Mouse (Mus musculus): ENCODE results near the gene Cep83.

The Cep83 gene

GRCm38 (mm10) chr10:94779319-94779718 lies 90.9 kb downstream of the Cep83 start:
- no peak for DNase-seq (ENCODE audit: low spot score)

DNA sequence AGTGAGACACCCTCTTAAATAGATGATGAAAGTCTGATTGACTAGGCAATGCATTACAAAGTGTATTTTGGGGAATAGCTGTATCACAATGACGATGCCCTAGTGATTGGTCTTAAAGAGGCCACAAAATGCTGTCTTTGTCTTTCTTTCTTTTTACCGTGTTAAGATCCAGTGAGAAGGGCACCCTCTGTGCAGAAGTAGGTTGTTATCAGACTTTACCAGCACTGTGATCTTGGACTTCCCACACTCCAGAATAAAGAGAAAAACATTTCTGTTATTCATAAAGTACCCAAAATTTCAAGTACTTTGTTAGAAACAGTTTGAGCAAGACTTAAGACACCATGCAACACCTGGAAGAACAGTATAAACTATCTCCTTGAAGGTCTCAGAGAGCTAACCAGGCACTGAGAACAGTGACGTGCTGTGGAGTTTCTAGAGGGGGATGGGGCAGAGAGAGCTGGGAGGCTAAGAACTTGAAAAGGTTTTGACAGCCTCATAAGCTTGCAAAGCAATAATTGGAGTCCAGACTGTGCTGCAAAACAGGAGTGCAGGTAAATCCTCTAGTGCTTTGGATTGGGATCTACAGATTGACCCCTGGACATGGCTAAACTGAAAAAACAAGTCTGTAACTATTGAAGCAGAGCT lies 92.3 kb downstream of the Cep83 start:
- DNase-seq (ENCODE audit: low spot score) = no peak

- no peak for DNase-seq (ENCODE audit: low spot score)
These were observed 100.8 kb downstream of the Cep83 start for GRCm38 (mm10) chr10:94789205-94789604.

- DNase-seq (ENCODE audit: low spot score) = no peak
These were observed 105.5 kb downstream of the Cep83 start for GRCm38 (mm10) chr10:94793914-94794313.

DNA sequence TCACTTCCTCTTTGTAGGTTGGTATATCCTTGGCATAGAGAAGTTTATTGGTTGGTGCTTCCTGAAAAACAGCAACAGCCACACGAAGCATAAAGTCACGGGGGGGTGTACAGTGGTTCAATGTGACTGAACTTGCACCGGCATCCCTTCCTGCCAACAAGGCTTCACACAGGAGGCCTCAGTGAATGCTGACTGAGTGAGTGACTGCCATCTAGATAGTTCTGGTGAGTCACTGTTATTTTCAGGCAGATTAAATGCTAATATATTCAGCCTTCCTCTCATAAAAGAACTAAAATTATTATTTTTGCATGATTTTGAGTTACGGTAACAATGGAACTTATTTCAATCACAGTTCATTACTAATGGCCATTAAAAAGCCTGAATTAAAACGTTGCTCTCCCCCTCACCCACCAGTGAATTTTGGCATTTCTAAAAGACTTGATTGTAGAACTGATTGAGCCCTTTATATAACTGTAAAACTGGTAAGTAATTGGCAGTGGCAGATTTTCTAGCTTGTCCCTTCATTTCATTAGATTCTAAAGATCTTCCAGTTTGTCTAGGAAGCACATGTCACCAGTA lies 106.3 kb downstream of the Cep83 start:
- DNase-seq (ENCODE audit: low spot score) = no peak

- DNase-seq (ENCODE audit: low spot score) = no peak
These were observed 109.7 kb downstream of the Cep83 start for GRCm38 (mm10) chr10:94798128-94798527.

GRCm38 (mm10) chr10:94799485-94800239 lies 111.2 kb downstream of the Cep83 start:
- DNase-seq (ENCODE audit: low spot score) = no peak

DNA sequence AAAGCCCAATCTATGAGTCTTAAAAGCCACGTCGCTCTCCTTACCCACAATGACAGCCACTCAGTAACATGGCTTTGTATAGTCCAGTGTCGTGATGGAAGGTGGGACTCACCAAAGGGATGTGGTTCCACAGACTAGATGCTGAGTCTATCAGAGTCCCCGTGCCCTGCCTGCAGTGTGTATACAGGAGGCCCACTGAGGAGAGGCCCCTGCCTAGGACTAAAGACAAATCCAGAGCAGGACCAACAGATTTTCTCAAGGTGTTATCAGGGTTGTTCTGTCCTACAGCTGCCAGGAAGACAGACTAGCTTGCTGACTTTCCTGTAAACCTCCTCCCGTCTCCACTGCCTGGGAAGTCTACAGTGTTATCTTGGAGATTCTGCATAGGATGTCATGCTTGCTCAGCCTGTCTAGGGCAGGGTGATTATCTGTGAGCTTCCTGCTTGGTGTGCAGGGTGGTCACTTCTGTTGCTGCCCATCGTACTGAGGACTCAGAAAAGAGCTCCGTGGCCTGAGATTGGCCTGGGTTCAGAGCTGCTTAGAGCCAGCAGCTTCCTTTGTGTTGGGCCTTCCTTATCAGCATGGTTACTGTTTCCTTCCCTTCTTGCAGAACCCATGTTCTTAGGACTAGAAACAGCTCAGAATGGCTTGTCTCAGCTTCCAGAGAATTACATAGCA lies 112.4 kb downstream of the Cep83 start:
- no peak for DNase-seq (ENCODE audit: low spot score)

DNA sequence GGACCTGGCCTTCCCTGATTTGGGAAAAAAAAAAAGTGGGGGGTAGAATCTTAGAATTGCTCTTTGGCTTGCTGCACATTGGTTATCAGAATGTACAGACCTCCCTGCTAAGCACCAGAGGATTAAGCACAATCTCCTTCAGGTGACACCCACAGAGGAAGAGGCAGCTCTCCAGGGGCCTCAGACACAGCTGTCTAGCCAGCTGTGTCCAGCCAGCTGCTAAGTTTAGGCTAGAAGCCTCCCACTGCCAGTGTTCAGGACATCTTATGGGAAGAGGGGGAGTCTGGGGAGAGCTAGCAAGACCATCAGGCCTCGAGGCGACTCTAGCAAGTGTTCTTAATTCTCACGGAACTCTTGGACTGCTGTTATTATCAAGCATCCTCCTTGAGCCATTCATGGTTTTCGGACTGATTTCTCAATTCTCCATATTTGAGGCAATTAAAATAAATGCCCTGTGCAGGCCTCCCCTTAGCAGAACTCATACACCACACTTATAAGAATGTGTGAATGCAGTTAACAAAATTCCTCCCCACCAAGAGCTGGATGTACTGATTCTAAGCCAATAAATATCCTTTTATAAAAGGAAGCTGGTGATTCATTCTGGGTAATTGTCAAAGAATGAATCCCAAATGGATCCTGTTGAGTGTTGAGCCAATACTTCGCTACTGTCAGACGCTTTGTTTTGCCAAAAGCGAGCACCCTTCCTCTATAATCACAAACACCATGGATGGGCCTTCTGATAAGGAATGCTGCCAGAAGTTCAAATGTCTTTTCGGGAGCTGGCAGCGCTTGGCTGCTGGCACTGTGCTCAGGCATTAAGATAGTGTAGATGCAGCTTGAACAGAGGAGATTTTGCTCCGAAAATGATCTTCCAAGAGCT lies 115.8 kb downstream of the Cep83 start:
- no peak for DNase-seq (ENCODE audit: low spot score)

DNA sequence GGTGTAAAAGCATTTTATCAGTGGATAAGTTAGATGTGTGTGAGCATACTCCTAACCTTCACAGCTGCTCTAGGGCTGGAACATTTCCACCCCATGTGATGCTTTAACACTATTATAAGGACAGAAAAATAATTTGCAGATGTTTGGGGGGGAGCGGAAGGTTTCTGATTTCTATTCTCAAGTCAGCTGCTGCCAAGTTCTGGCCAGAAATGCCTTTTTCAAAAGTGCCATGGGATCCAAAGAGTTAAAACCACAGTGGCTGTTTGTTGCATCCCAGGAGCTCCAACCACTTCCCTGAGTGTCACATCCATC lies 116.4 kb downstream of the Cep83 start:
- no peak for DNase-seq (ENCODE audit: low spot score)

DNA sequence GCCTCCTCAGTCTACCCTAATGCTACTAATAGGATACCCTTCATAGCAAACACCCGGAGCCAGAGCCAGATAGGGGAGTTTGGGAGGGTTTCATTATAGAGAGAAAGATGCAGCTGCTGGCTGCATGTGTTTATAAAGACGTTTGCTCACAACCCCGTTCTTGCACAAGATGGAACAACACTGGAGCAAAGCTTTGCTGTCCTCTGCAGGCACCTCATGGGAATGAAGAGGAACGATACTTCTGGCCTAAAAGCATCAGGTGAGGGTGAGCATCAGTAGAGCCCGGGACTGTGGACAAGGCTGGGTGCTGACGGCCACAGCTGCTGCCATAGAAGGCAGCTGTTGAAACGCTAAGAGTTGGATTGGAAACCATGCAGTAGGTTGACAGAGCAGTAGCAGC lies 118.9 kb downstream of the Cep83 start:
- no peak for DNase-seq (ENCODE audit: low spot score)

- no peak for DNase-seq (ENCODE audit: low spot score)
These were observed 119.8 kb downstream of the Cep83 start for GRCm38 (mm10) chr10:94808275-94808674.

- no peak for DNase-seq (ENCODE audit: low spot score)
These were observed 121.6 kb downstream of the Cep83 start for GRCm38 (mm10) chr10:94809946-94810472.

DNA sequence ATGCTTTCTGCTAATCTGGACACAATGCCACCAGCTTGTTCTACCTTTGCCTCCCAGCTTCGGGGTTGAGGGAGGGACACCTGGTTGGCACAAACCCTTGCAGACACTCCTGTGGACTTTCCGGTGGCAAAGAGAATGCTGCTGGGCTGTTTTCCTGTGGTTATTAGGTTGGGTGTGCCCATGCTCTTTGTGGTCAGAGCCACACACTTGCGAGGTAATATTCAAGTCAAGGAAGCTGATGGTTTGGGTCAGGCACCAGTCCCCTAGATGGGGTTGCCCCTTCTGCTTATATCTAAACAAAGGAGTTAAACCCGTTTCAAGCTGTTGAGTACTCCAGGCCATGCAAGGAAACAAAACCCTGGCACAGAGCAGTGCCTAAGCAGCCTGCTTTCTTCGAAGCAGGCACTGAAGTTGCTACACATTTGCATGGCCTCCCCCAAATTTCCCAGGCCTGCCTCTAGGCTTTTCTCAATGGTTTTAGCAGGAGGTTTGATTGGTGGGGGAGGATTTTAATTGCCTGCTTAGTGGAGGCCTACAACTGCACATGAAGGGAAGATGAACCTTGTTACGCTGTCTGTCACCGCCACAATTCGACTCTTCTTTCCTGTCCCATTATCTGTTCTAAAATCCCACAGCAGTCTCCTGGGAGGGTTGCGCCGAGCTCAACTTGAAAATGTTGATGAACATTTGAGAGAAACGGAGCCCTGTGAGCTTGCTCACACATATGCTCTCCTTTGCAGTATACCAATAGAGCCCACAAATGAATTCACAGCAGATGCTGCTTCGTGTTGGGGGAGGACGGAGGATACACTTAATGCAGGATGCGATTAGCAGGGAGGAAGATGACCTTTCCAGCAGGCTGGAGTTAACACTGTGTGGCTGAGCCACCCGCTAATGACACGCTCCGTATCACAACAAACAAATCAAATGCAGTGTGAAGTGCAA lies 123.7 kb downstream of the Cep83 start:
- DNase-seq (ENCODE audit: low spot score) = no peak

DNA sequence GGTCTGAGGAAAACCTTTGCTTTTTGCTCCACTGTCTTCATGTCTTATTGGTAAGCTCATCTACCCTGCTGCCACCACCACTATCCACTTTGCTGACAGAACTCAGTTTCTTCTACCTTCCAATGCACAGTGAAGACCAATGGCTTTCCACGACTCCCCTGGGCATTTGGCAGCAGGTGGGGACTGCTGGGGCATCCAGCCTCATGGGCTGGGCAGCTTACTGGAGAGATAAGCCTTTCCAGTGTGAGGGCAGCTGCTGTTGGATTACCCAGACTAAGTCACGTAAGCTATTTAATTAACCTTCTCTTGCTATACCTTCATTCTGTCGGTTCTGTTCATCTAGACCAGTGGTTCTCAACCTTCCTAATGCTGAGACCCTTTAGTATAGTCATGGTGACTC lies 129.7 kb downstream of the Cep83 start:
- no peak for DNase-seq (ENCODE audit: low spot score)

- no peak for DNase-seq (ENCODE audit: low spot score)
These were observed 130.6 kb downstream of the Cep83 start for GRCm38 (mm10) chr10:94818781-94819665.

GRCm38 (mm10) chr10:94823971-94824760 lies 135.7 kb downstream of the Cep83 start:
- no peak for DNase-seq (ENCODE audit: low spot score)

GRCm38 (mm10) chr10:94825951-94826350 lies 137.5 kb downstream of the Cep83 start:
- no peak for DNase-seq (ENCODE audit: low spot score)

GRCm38 (mm10) chr10:94826436-94826835 lies 138.0 kb downstream of the Cep83 start:
- no peak for DNase-seq (ENCODE audit: low spot score)

All from ovary, postnatal 14 days (tissue).